Mouse (Mus musculus): ENCODE data around the gene 1700029F12Rik. TPM values are rescaled to one million over a fixed set of nuclear protein-coding genes. Genes with fewer than 3 reads are reported as not detected.

Gene 1700029F12Rik
- polyA plus RNA-seq (2014; fragmentation: Nextera tagmentation; extraction: Ambion mirVana) = not detected in 2 replicates

- 69% methylated on average over 2 of the region's 2 CpGs for WGBS
- DNase-seq (ENCODE audit: low spot score) (peak; percentile 15), ATAC-seq (ENCODE audit: low read depth) (no peak)
- Histone ChIP-seq H3K4me3 (ENCODE audit: low read depth, low read length) (no peak within 1 kb of the TSS), H3K9ac (ENCODE audit: low read depth, low read length) (no peak within 1 kb of the TSS), H3K27ac (replicated peaks; ENCODE audit: low read depth, low read length) (no peak within 1 kb of the TSS), H3K4me2 (ENCODE audit: low read depth, low read length) (no peak within 1 kb of the TSS), H3K36me3 (ENCODE audit: control insufficient read depth, insufficient read depth, low read length) (no peaks in the 10 kb centered on the region), H3K9me3 (ENCODE audit: control insufficient read depth, low read length) (no peaks in the 10 kb centered on the region), H3K27me3 (replicated peaks; ENCODE audit: control insufficient read depth, insufficient read depth, low read length) (no peaks in the 10 kb centered on the region), H3K4me1 (ENCODE audit: control insufficient read depth, insufficient read depth, low read length) (no peaks in the 10 kb centered on the region)
Measured at GRCm38 (mm10) chr13:97034262-97034661, at the start of gene 1700029F12Rik. TSS of gene 1700029F12Rik (minus strand) at chr13:97034362.

- Histone ChIP-seq H3K36me3 (ENCODE audit: control insufficient read depth, insufficient read depth, low read length) (no peaks in the 10 kb centered on the region), H3K4me1 (ENCODE audit: control insufficient read depth, insufficient read depth, low read length) (no peaks in the 10 kb centered on the region), H3K4me2 (ENCODE audit: low read depth, low read length) (no peak overlapping the region), H3K27ac (replicated peaks; ENCODE audit: low read depth, low read length) (no peak overlapping the region), H3K27me3 (replicated peaks; ENCODE audit: control insufficient read depth, insufficient read depth, low read length) (no peaks in the 10 kb centered on the region), H3K4me3 (ENCODE audit: low read depth, low read length) (no peak overlapping the region), H3K9ac (ENCODE audit: low read depth, low read length) (no peak overlapping the region), H3K9me3 (ENCODE audit: control insufficient read depth, low read length) (no peaks in the 10 kb centered on the region)
- ATAC-seq (ENCODE audit: low read depth) (no peak), DNase-seq (ENCODE audit: low spot score) (no peak)
- 90% methylated on average over 7 of the region's 7 CpGs for WGBS
Measured at GRCm38 (mm10) chr13:97082432-97082831, 48.3 kb upstream of the 1700029F12Rik start.

- Histone ChIP-seq H3K4me2 (ENCODE audit: low read depth, low read length) (no peak overlapping the region), H3K4me1 (ENCODE audit: control insufficient read depth, insufficient read depth, low read length) (no peaks in the 10 kb centered on the region), H3K27me3 (replicated peaks; ENCODE audit: control insufficient read depth, insufficient read depth, low read length) (no peaks in the 10 kb centered on the region), H3K9ac (ENCODE audit: low read depth, low read length) (no peak overlapping the region), H3K27ac (replicated peaks; ENCODE audit: low read depth, low read length) (no peak overlapping the region), H3K36me3 (ENCODE audit: control insufficient read depth, insufficient read depth, low read length) (no peaks in the 10 kb centered on the region), H3K9me3 (ENCODE audit: control insufficient read depth, low read length) (no peaks in the 10 kb centered on the region), H3K4me3 (ENCODE audit: low read depth, low read length) (no peak overlapping the region)
- DNase-seq (ENCODE audit: low spot score) (no peak), ATAC-seq (ENCODE audit: low read depth) (no peak)
- 60% methylated on average over 3 of the region's 3 CpGs for WGBS
Measured at GRCm38 (mm10) chr13:97080615-97081014, 46.5 kb upstream of the 1700029F12Rik start.

GRCm38 (mm10) chr13:97080201-97080600 is 46.0 kb upstream of the 1700029F12Rik start:
- H3K4me2 ChIP-seq (ENCODE audit: low read depth, low read length) = no peak overlapping the region
- ATAC-seq (ENCODE audit: low read depth) (no peak), DNase-seq (ENCODE audit: low spot score) (no peak)
- H3K9me3 ChIP-seq (ENCODE audit: control insufficient read depth, low read length) = no peaks in the 10 kb centered on the region
- H3K36me3 ChIP-seq (ENCODE audit: control insufficient read depth, insufficient read depth, low read length) = no peaks in the 10 kb centered on the region
- no peak overlapping the region for H3K9ac ChIP-seq (ENCODE audit: low read depth, low read length)
- no peak overlapping the region for H3K27ac ChIP-seq (replicated peaks; ENCODE audit: low read depth, low read length)
- 69% methylated on average over 2 of the region's 2 CpGs for WGBS
- no peaks in the 10 kb centered on the region for H3K27me3 ChIP-seq (replicated peaks; ENCODE audit: control insufficient read depth, insufficient read depth, low read length)
- H3K4me1 ChIP-seq (ENCODE audit: control insufficient read depth, insufficient read depth, low read length) = no peaks in the 10 kb centered on the region
- no peak overlapping the region for H3K4me3 ChIP-seq (ENCODE audit: low read depth, low read length)

- 91% methylated on average over 2 of the region's 2 CpGs for WGBS
Measured at GRCm38 (mm10) chr13:97077556-97077955, 43.4 kb upstream of the 1700029F12Rik start.

GRCm38 (mm10) chr13:97073497-97073896 is 39.3 kb upstream of the 1700029F12Rik start:
- H3K9ac ChIP-seq (ENCODE audit: low read depth, low read length) = no peak overlapping the region
- H3K4me2 ChIP-seq (ENCODE audit: low read depth, low read length) = no peak overlapping the region
- H3K4me3 ChIP-seq (ENCODE audit: low read depth, low read length) = no peak overlapping the region
- no peak overlapping the region for H3K27ac ChIP-seq (replicated peaks; ENCODE audit: low read depth, low read length)
- no peaks in the 10 kb centered on the region for H3K9me3 ChIP-seq (ENCODE audit: control insufficient read depth, low read length)
- H3K36me3 ChIP-seq (ENCODE audit: control insufficient read depth, insufficient read depth, low read length) = no peaks in the 10 kb centered on the region
- ATAC-seq (ENCODE audit: low read depth) (no peak), DNase-seq (ENCODE audit: low spot score) (no peak)
- H3K27me3 ChIP-seq (replicated peaks; ENCODE audit: control insufficient read depth, insufficient read depth, low read length) = peaks cover 15% of the 10 kb centered on the region
- no peaks in the 10 kb centered on the region for H3K4me1 ChIP-seq (ENCODE audit: control insufficient read depth, insufficient read depth, low read length)
- WGBS = 50% methylated on average over 1 of the region's 1 CpGs

More at GRCm38 (mm10) chr13:97077556-97077955, 43.4 kb upstream of the 1700029F12Rik start:
- H3K27ac ChIP-seq (replicated peaks; ENCODE audit: low read depth, low read length) = no peak overlapping the region
- peaks cover 7% of the 10 kb centered on the region for H3K27me3 ChIP-seq (replicated peaks; ENCODE audit: control insufficient read depth, insufficient read depth, low read length)
- H3K4me1 ChIP-seq (ENCODE audit: control insufficient read depth, insufficient read depth, low read length) = no peaks in the 10 kb centered on the region
- no peaks in the 10 kb centered on the region for H3K9me3 ChIP-seq (ENCODE audit: control insufficient read depth, low read length)
- no peak overlapping the region for H3K4me2 ChIP-seq (ENCODE audit: low read depth, low read length)
- H3K4me3 ChIP-seq (ENCODE audit: low read depth, low read length) = no peak overlapping the region
- ATAC-seq (ENCODE audit: low read depth) = no peak
- no peak overlapping the region for H3K9ac ChIP-seq (ENCODE audit: low read depth, low read length)
- no peak for DNase-seq (ENCODE audit: low spot score)
- H3K36me3 ChIP-seq (ENCODE audit: control insufficient read depth, insufficient read depth, low read length) = no peaks in the 10 kb centered on the region

GRCm38 (mm10) chr13:97071626-97072241 is 37.6 kb upstream of the 1700029F12Rik start:
- H3K4me3 ChIP-seq (ENCODE audit: low read depth, low read length) = peak overlapping the region; percentile 76
- ATAC-seq (ENCODE audit: low read depth) (peak; percentile 76), DNase-seq (ENCODE audit: low spot score) (peak; percentile 25)
- H3K9me3 ChIP-seq (ENCODE audit: control insufficient read depth, low read length) = no peaks in the 10 kb centered on the region
- H3K4me1 ChIP-seq (ENCODE audit: control insufficient read depth, insufficient read depth, low read length) = no peaks in the 10 kb centered on the region
- H3K9ac ChIP-seq (ENCODE audit: low read depth, low read length) = peak overlapping the region; percentile 75
- H3K4me2 ChIP-seq (ENCODE audit: low read depth, low read length) = peak overlapping the region; percentile 95
- no peaks in the 10 kb centered on the region for H3K36me3 ChIP-seq (ENCODE audit: control insufficient read depth, insufficient read depth, low read length)
- no peak overlapping the region for H3K27ac ChIP-seq (replicated peaks; ENCODE audit: low read depth, low read length)
- WGBS = under 1% methylated on average over 17 of the region's 76 CpGs
- peaks cover 18% of the 10 kb centered on the region for H3K27me3 ChIP-seq (replicated peaks; ENCODE audit: control insufficient read depth, insufficient read depth, low read length)

- Histone ChIP-seq H3K4me3 (ENCODE audit: low read depth, low read length) (peak overlapping the region; percentile 76), H3K4me1 (ENCODE audit: control insufficient read depth, insufficient read depth, low read length) (no peaks in the 10 kb centered on the region), H3K27me3 (replicated peaks; ENCODE audit: control insufficient read depth, insufficient read depth, low read length) (peaks cover 18% of the 10 kb centered on the region), H3K4me2 (ENCODE audit: low read depth, low read length) (peak overlapping the region; percentile 95), H3K9ac (ENCODE audit: low read depth, low read length) (peak overlapping the region; percentile 75), H3K9me3 (ENCODE audit: control insufficient read depth, low read length) (no peaks in the 10 kb centered on the region), H3K36me3 (ENCODE audit: control insufficient read depth, insufficient read depth, low read length) (no peaks in the 10 kb centered on the region), H3K27ac (replicated peaks; ENCODE audit: low read depth, low read length) (no peak overlapping the region)
- DNase-seq (ENCODE audit: low spot score) (no peak), ATAC-seq (ENCODE audit: low read depth) (peak; percentile 74; the same call in 1 of the 2 replicates)
- WGBS = 3% methylated on average over 25 of the region's 85 CpGs
Measured at GRCm38 (mm10) chr13:97070931-97071625, 36.9 kb upstream of the 1700029F12Rik start.

All from embryonic facial prominence, embryonic 14.5 days (tissue).